Mouse (Mus musculus) stomach, embryonic 16.5 days (tissue): ENCODE measurements around the gene Myocd. TPM values are rescaled to one million over a fixed set of nuclear protein-coding genes. Genes with fewer than 3 reads are reported as not detected.

ENCODE experiments used
- ATAC-seq: fragments of 200-750 bp; cut with Nextera tagmentation; 2 replicates; pipeline ENCODE4 v1.8.0; 2017; ENCODE audit warnings: moderate number of reproducible peaks, moderate TSS enrichment; ENCODE audit not compliant: insufficient read depth, low FRiP score
- H3K27ac ChIP-seq: fragments of 300-500 bp; sonication (generic); 2 replicates; pipeline ENCODE4 v1.5.1; 2014; ENCODE audit warnings: low read length
- H3K27me3 ChIP-seq: fragments of 300-500 bp; sonication (generic); 2 replicates; pipeline ENCODE4 v1.6.1; 2014; ENCODE audit warnings: low read length, control low read depth, mixed read lengths; ENCODE audit not compliant: control insufficient read depth, insufficient read depth
- H3K36me3 ChIP-seq: fragments of 300-500 bp; sonication (generic); 2 replicates; pipeline ENCODE4 v1.6.1; 2014; ENCODE audit warnings: low read length; ENCODE audit not compliant: control insufficient read depth, insufficient read depth
- H3K4me1 ChIP-seq: fragments of 300-500 bp; sonication (generic); 2 replicates; pipeline ENCODE4 v1.6.1; 2014; ENCODE audit warnings: low read length, control low read depth, mixed read lengths; ENCODE audit not compliant: control insufficient read depth, insufficient read depth
- H3K4me2 ChIP-seq: fragments of 300-500 bp; sonication (generic); 2 replicates; pipeline ENCODE4 v1.6.1; 2014; ENCODE audit warnings: low read depth, low read length, mixed read lengths
- H3K4me3 ChIP-seq: fragments of 300-500 bp; sonication (generic); replicated peaks from 2 replicates; pipeline ENCODE4 v1.5.1; 2014; ENCODE audit warnings: mild to moderate bottlenecking, low read length
- H3K9ac ChIP-seq: fragments of 300-500 bp; sonication (generic); 2 replicates; pipeline ENCODE4 v1.6.1; 2014; ENCODE audit warnings: low read length
- H3K9me3 ChIP-seq: fragments of 300-500 bp; sonication (generic); replicated peaks from 2 replicates; pipeline ENCODE4 v1.6.1; 2016; ENCODE audit warnings: low read length, control low read depth; ENCODE audit not compliant: control insufficient read depth
- whole genome bisulfite sequencing: fragments of 180-500 bp; shearing (Covaris S2); extraction: QIAGEN DNeasy Blood & Tissue Kit; methylation state at CpG from one replicate; pipeline ENCODE4 v1.1.7; 2014; 5-methylcytosine and 5-hydroxymethylcytosine counted together
- polyA plus RNA-seq: library from polyadenylated mRNA; unstranded; fragments of >200 nt; fragmentation: Nextera tagmentation; extraction: Ambion mirVana; gene quantifications from 2 replicates; pipeline ENCODE4 v1.2.1, GENCODE M21; 2015

Gene Myocd
- polyA plus RNA-seq, 1 experiment from 2014 or later, result 44.7 TPM

DNA sequence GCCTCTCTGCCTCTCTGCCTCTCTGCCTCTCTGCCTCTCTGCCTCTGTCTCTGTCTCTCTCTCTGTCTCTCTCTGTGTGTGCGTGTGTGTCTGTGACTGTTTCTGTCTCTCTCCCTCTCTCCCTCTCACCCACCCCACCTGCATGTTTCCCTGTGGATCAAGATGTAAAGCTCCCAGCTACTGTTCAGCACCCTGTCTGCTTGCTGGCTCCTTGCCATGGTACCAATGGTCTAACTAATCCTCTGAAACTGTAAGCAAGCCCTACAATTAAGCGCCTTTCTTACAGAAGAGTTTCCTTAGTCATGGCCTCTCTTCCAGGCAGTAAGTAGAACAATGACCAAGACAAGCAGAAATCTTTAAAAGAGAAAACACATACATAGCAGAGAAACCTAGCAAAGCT, 32.9 kb downstream of the Myocd start:
- Histone ChIP-seq H3K4me3 (no peak overlapping the region), H3K9ac (no peak overlapping the region), H3K27me3 (no peaks in the 10 kb centered on the region), H3K27ac (no peak overlapping the region), H3K4me1 (no peaks in the 10 kb centered on the region), H3K4me2 (no peak overlapping the region), H3K9me3 (no peaks in the 10 kb centered on the region), H3K36me3 (no peaks in the 10 kb centered on the region)
- WGBS, result 80% methylated on average over 2 of the region's 2 CpGs
- ATAC-seq, result no peak

DNA sequence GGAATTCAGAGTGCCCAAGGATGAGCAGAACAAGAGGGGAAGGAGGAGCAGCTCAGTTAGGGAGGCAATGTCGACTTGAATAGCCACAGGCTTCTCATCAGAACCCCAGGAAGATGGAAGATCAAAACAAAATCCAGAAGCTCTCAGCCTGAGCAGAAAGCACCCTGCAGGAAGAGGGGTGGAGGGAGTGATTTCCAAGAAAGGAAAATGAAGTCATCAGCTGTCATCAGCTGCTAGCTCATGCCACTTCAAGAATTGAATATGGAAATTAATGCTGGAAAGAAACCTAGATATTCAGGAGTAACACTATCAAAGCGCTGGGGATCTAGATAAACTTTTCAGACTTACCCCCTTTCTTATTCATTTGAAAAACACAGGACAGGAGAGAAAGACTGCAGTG, 34.4 kb downstream of the Myocd start:
- no peaks in the 10 kb centered on the region for H3K27me3 ChIP-seq
- H3K27ac ChIP-seq, result no peak overlapping the region
- H3K9ac ChIP-seq, result no peak overlapping the region
- ATAC-seq, result no peak
- 36% methylated on average over 2 of the region's 2 CpGs for WGBS
- H3K4me2 ChIP-seq, result no peak overlapping the region
- no peaks in the 10 kb centered on the region for H3K36me3 ChIP-seq
- no peaks in the 10 kb centered on the region for H3K4me1 ChIP-seq
- no peak overlapping the region for H3K4me3 ChIP-seq
- H3K9me3 ChIP-seq, result no peaks in the 10 kb centered on the region

DNA sequence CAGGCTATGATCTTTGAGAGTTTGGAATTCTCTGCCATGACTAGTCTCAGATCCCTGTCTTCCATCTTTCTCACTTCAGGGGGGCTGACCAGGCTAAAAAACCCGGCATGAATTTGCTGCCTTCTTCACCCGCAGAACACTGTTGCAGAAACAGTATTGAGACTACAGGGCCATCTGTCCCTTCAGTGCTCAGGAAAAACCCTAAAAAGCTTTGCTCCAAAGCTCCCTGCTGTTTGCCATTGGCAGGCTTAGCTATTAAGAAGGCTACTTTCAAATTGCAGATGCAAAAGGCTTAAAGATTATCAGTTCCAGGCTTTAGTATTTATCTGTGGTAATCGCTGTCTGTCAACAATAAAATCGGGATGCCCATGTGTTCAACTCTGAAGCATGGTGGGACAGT, 38.0 kb downstream of the Myocd start:
- no peak overlapping the region for H3K9ac ChIP-seq
- H3K4me3 ChIP-seq, result no peak overlapping the region
- H3K4me1 ChIP-seq, result no peaks in the 10 kb centered on the region
- no peaks in the 10 kb centered on the region for H3K27me3 ChIP-seq
- ATAC-seq, result no peak
- no peak overlapping the region for H3K27ac ChIP-seq
- H3K36me3 ChIP-seq, result no peaks in the 10 kb centered on the region
- H3K4me2 ChIP-seq, result no peak overlapping the region
- 82% methylated on average over 4 of the region's 4 CpGs for WGBS
- no peaks in the 10 kb centered on the region for H3K9me3 ChIP-seq

DNA sequence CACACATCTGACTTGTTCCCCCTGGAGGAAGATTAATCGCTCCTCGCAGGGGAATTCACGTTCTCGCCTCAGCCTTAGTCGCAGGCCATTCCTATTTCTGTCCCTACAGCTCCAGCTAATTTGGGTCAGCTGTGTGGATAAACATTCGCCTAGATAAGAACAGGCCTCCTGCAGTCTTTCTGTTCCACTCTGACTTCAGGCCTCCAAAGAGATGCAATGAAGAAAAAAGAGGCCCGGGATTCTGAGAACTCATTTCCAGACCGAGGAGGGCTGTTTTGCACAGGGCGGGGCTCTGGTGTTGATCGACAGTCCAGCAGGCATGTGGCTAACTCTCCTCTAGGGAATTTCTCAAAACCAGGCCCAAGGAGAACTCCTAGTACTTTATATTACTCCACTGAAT, 43.0 kb downstream of the Myocd start:
- H3K4me3 ChIP-seq, result no peak overlapping the region
- H3K4me2 ChIP-seq, result no peak overlapping the region
- no peaks in the 10 kb centered on the region for H3K4me1 ChIP-seq
- no peak overlapping the region for H3K27ac ChIP-seq
- H3K9me3 ChIP-seq, result no peaks in the 10 kb centered on the region
- no peak for ATAC-seq
- 36% methylated on average over 10 of the region's 10 CpGs for WGBS
- H3K9ac ChIP-seq, result no peak overlapping the region
- H3K36me3 ChIP-seq, result no peaks in the 10 kb centered on the region
- H3K27me3 ChIP-seq, result no peaks in the 10 kb centered on the region

DNA sequence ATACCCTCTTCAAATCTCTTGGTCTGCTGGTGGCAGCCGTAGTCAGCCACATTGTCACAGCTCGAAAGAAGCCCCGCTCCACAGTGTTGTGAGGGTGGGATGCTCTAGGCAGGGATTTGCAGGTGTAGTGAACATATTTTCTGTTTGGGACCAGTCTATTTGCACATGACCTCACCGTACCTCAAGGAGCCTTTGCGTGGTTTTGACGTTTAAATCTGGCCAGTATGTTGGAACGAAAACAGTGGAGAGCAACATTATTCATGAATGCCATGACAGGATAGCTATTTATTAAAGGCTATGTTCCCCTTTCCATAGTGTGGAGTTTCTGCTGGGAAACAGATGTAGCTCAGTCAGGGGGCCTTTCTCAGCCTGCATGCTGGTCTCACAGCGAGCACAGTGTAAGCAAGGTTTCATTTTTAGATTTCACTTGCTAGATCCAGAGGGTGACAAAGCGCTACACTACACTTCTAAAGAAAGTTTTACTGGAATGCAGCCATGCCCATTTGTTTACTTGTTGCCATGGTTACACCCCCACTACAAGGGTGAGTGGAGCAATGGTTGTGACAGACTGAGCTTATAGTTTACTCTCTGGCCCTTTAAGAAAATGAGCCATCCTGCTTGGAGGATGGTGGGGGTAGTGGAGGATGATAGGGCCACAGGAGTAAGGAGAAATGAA, 54.7 kb downstream of the Myocd start:
- ATAC-seq, result peak; percentile 78; the same call in 1 of the 2 replicates
- WGBS, result 44% methylated on average over 9 of the region's 9 CpGs

DNA sequence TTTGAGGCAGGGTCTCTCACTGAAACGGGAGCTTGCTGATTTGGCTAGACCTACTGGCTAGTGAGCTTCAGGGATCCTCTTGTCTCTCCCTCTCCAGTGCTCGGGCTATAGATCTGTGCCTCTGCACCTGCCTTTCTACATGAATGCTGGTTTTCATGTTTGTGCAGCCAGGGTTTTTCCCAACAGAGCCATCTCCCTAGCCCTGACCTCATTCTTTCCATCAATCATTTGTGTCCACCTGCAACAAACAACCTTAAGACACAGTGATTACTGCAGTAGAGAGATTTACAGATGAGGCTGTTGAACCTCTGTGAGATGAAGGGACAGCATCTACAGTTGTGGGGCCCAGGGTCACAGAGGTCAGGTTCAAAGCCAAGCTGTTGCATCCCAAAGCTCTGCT, 56.0 kb downstream of the Myocd start:
- Histone ChIP-seq H3K27me3 (no peaks in the 10 kb centered on the region), H3K9me3 (no peaks in the 10 kb centered on the region), H3K36me3 (no peaks in the 10 kb centered on the region), H3K4me2 (no peak overlapping the region), H3K4me3 (no peak overlapping the region), H3K9ac (no peak overlapping the region), H3K27ac (no peak overlapping the region), H3K4me1 (0 out of 2 replicates have a peak, but pooled peaks cover 3% of the 10 kb centered on the region)
- ATAC-seq, result no peak
- WGBS, result 90% methylated on average over 2 of the region's 2 CpGs

More for the DNA sequence above, 54.7 kb downstream of the Myocd start:
- 0 out of 2 replicates have a peak, but pooled peaks cover 3% of the 10 kb centered on the region for H3K4me1 ChIP-seq
- H3K27ac ChIP-seq, result no peak overlapping the region
- no peak overlapping the region for H3K4me3 ChIP-seq
- H3K9me3 ChIP-seq, result no peaks in the 10 kb centered on the region
- no peak overlapping the region for H3K9ac ChIP-seq
- H3K27me3 ChIP-seq, result no peaks in the 10 kb centered on the region
- no peak overlapping the region for H3K4me2 ChIP-seq
- H3K36me3 ChIP-seq, result no peaks in the 10 kb centered on the region

DNA sequence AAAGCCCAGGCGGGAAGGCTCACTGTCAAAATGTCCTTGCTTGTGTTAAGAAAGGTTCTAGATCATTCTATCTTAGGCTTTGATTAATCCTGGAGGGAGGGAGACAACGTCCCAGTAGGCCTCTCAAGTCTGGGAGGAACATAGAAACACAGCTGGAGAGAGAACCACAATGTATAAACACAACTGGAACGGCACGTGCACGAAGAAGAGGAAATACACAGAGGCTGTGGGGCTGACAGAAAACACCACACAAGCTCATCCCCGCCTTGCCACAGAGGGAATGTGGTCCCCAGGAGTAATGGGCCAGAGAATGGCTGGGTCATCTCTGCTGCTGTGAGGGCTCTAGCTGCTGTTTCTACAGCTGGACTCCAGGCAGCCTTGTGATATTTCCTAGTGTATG, 58.1 kb downstream of the Myocd start:
- WGBS, result 46% methylated on average over 6 of the region's 6 CpGs
- Histone ChIP-seq H3K36me3 (no peaks in the 10 kb centered on the region), H3K27ac (no peak overlapping the region), H3K4me1 (0 out of 2 replicates have a peak, but pooled peaks cover 3% of the 10 kb centered on the region), H3K27me3 (no peaks in the 10 kb centered on the region), H3K9me3 (no peaks in the 10 kb centered on the region), H3K4me2 (no peak overlapping the region), H3K4me3 (no peak overlapping the region), H3K9ac (no peak overlapping the region)
- no peak; the same call in 1 of the 2 replicates for ATAC-seq

DNA sequence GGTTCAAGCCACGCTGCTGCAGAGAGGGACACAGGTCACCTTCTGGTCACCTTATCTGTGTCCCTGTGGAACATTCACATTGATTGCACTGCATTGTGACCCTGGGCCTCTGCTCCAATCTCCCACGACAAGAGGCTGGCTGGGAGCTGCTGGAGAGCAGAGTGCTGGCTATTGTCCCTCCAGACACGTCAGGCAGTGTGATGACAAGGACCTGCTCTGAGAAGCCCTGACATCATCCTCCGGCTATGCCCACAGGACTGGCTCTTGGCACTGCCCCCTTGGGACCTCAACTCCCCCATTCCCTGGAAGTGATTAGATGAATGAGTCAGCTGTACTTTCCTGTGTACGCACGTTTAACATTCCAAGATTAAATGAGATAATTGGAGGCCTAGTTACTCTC, 60.3 kb downstream of the Myocd start:
- whole genome bisulfite sequencing, result 41% methylated on average over 6 of the region's 6 CpGs
- H3K9me3 ChIP-seq, result no peaks in the 10 kb centered on the region
- no peaks in the 10 kb centered on the region for H3K4me1 ChIP-seq
- peak; percentile 34; the same call in 1 of the 2 replicates for ATAC-seq
- no peaks in the 10 kb centered on the region for H3K27me3 ChIP-seq
- H3K9ac ChIP-seq, result no peak overlapping the region
- no peak overlapping the region for H3K4me3 ChIP-seq
- no peak overlapping the region for H3K27ac ChIP-seq
- H3K36me3 ChIP-seq, result no peaks in the 10 kb centered on the region
- no peak overlapping the region for H3K4me2 ChIP-seq

DNA sequence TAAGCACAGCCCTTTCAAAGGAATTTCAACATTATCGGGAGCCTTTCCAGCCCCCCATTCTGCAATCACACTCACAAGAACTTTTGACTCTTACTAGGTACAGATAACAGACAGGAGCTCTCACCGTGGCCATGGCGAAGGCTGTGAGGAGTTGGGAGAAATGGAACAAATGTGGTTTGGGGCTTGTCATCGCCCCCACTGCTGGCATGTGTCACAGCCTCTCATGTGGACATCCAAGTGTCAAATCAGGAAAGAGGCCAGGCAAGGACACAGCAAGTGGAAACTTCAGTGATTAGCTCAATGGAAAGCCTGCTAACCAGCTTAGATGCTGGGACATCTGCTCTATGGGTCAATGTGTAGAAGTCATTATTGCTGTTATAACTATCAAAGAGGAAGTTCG, 64.5 kb downstream of the Myocd start:
- Histone ChIP-seq H3K9ac (no peak overlapping the region), H3K4me1 (no peaks in the 10 kb centered on the region), H3K36me3 (no peaks in the 10 kb centered on the region), H3K9me3 (no peaks in the 10 kb centered on the region), H3K4me2 (no peak overlapping the region), H3K4me3 (no peak overlapping the region), H3K27me3 (no peaks in the 10 kb centered on the region), H3K27ac (no peak overlapping the region)
- 76% methylated on average over 5 of the region's 5 CpGs for WGBS
- ATAC-seq, result no peak
